ENCODE assay signal across 14 mouse cellular contexts in the genomic region with DNA sequence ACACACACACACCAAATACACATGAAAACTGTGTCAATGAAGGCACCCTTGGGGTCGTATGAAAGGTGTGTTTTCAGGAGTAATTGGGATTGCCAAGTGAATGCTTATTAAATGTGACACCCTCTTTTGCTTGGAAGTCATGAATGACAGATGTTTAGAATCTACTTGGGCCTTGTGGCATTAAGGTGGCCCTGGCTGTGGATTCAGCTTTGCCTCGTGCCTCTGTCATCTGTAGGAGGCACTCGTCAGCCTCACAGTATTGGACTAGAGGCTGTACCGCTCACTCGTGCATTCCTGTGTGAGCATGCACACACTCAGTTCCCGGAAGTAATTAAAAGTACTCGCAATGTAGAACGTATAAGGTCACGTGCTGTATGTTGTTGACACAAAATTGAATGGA.
DNase-seq lines count a peak whose midpoint lies in the region; ATAC-seq and TF ChIP-seq lines count a peak whose summit lies in the region.
"Had no signal": no experiment of that assay in that cellular context is flagged by ENCODE, and none has a peak within 500 bp of the region (broad histone marks: within the 10 kb centered on the region; RNA-seq: fewer than 3 reads in every experiment).

No protein-coding gene starts in this region.

- no peak for DNase-seq in heart, adult 18-20 months
- DNase-seq in lung, adult 18-20 months, result no peak
- no peak for DNase-seq in hindbrain, postnatal 0 days (ENCODE audit: low spot score)
- no peak for DNase-seq in adrenal gland, adult 8-10 months
- DNase-seq: adrenal gland, postnatal 10 days; cerebellum, adult 9-11 months; gastrocnemius, postnatal 14 days; kidney, adult 8-10 months had no signal

- no peaks in the 10 kb centered on the region for H3K9me3 ChIP-seq in heart, embryonic 11.5 days (replicated peaks; ENCODE audit: control insufficient read depth, low read length)
- H3K9me3 ChIP-seq in lung, embryonic 15.5 days, result no peaks in the 10 kb centered on the region
- no peaks in the 10 kb centered on the region for H3K9me3 ChIP-seq in forebrain, embryonic 12.5 days
- H3K9me3 ChIP-seq in hindbrain, postnatal 0 days (ENCODE audit: low read length), result no peaks in the 10 kb centered on the region
- H3K9me3 ChIP-seq: limb, embryonic 12.5 days; liver, embryonic 15.5 days had no signal

- H3K27ac ChIP-seq in heart, embryonic 11.5 days (ENCODE audit: low read depth, low read length), result no peak overlapping the region; the same call in 1 of the 2 replicates
- H3K27ac ChIP-seq in lung, embryonic 15.5 days, result peak overlapping the region; percentile 66; the same call in 1 of the 2 replicates
- peak overlapping the region; percentile 57 for H3K27ac ChIP-seq in forebrain, embryonic 12.5 days
- peak overlapping the region; percentile 67; the same call in 1 of the 2 replicates for H3K27ac ChIP-seq in hindbrain, postnatal 0 days
- H3K27ac ChIP-seq: liver, embryonic 15.5 days had no signal

- TF ChIP-seq CTCF in hindbrain, postnatal 0 days (IDR thresholded peaks at IDR 0.05; ENCODE audit: low read depth), result no peak

- peak overlapping the region; percentile 54; the same call in 1 of the 2 replicates for H3K4me2 ChIP-seq in heart, embryonic 11.5 days
- peak overlapping the region; percentile 47; the same call in 1 of the 2 replicates for H3K4me2 ChIP-seq in lung, embryonic 15.5 days
- peak overlapping the region; percentile 23; the same call in 1 of the 2 replicates for H3K4me2 ChIP-seq in forebrain, embryonic 12.5 days
- no peak overlapping the region for H3K4me2 ChIP-seq in hindbrain, postnatal 0 days (ENCODE audit: low read depth, low read length)
- H3K4me2 ChIP-seq: liver, embryonic 15.5 days had no signal

- no peak for ATAC-seq in heart, embryonic 11.5 days (replicated peaks; ENCODE audit: insufficient number of reproducible peaks, low FRiP score, low TSS enrichment)
- no peak for ATAC-seq in lung, embryonic 15.5 days (ENCODE audit: borderline replicate concordance, extremely low read depth, low FRiP score, low TSS enrichment)
- ATAC-seq in forebrain, embryonic 12.5 days (ENCODE audit: low FRiP score), result peak; percentile 24; the same call in 1 of the 2 replicates
- no peak for ATAC-seq in hindbrain, postnatal 0 days
- no peak for ATAC-seq in CD4-positive, CD25-positive, alpha-beta regulatory T cell, adult 4 months

- no peaks in the 10 kb centered on the region for H3K27me3 ChIP-seq in heart, embryonic 11.5 days (ENCODE audit: control insufficient read depth, insufficient read depth, low read length)
- H3K27me3 ChIP-seq in lung, embryonic 15.5 days, result no peaks in the 10 kb centered on the region
- H3K27me3 ChIP-seq in forebrain, embryonic 12.5 days, result no peaks in the 10 kb centered on the region
- H3K27me3 ChIP-seq in hindbrain, postnatal 0 days (ENCODE audit: insufficient read depth, low read length), result no peaks in the 10 kb centered on the region
- H3K27me3 ChIP-seq: limb, embryonic 12.5 days; liver, embryonic 15.5 days had no signal

- peaks cover 10% of the 10 kb centered on the region; the same call in 1 of the 2 replicates for H3K4me1 ChIP-seq in heart, embryonic 11.5 days (ENCODE audit: control insufficient read depth, insufficient read depth, low read length)
- H3K4me1 ChIP-seq in lung, embryonic 15.5 days, result peaks cover 15% of the 10 kb centered on the region; the same call in 1 of the 2 replicates
- peaks cover 27% of the 10 kb centered on the region for H3K4me1 ChIP-seq in forebrain, embryonic 12.5 days
- H3K4me1 ChIP-seq in hindbrain, postnatal 0 days (ENCODE audit: insufficient read depth, low read length), result peaks cover 18% of the 10 kb centered on the region

- WGBS in heart, embryonic 11.5 days (ENCODE audit: insufficient replicate concordance), result 68% methylated on average over 9 of the region's 9 CpGs
- 48% methylated on average over 9 of the region's 9 CpGs for WGBS in lung, embryonic 15.5 days
- 70% methylated on average over 9 of the region's 9 CpGs for WGBS in forebrain, embryonic 12.5 days
- WGBS in hindbrain, postnatal 0 days, result 62% methylated on average over 9 of the region's 9 CpGs

- H3K4me3 ChIP-seq in heart, embryonic 11.5 days (ENCODE audit: low read depth, low read length), result no peak overlapping the region
- H3K4me3 ChIP-seq in lung, embryonic 15.5 days, result no peak overlapping the region
- no peak overlapping the region for H3K4me3 ChIP-seq in forebrain, embryonic 12.5 days (replicated peaks)
- no peak overlapping the region for H3K4me3 ChIP-seq in hindbrain, postnatal 0 days (ENCODE audit: low read length)
- H3K4me3 ChIP-seq: limb, embryonic 12.5 days; liver, embryonic 15.5 days had no signal

- 0 out of 2 replicates have a peak overlapping the region, but pooled peaks have one; percentile 58 for H3K9ac ChIP-seq in heart, embryonic 11.5 days (ENCODE audit: low read depth, low read length)
- no peak overlapping the region for H3K9ac ChIP-seq in lung, embryonic 15.5 days
- no peak overlapping the region for H3K9ac ChIP-seq in forebrain, embryonic 12.5 days
- H3K9ac ChIP-seq in hindbrain, postnatal 0 days (replicated peaks; ENCODE audit: low read length), result no peak overlapping the region
- H3K9ac ChIP-seq: liver, embryonic 15.5 days had no signal

- H3K36me3 ChIP-seq in heart, embryonic 11.5 days (ENCODE audit: control insufficient read depth, insufficient read depth, low read length), result no peaks in the 10 kb centered on the region
- H3K36me3 ChIP-seq in lung, embryonic 15.5 days, result no peaks in the 10 kb centered on the region
- H3K36me3 ChIP-seq in forebrain, embryonic 12.5 days (replicated peaks), result no peaks in the 10 kb centered on the region
- no peaks in the 10 kb centered on the region for H3K36me3 ChIP-seq in hindbrain, postnatal 0 days (ENCODE audit: insufficient read depth, low read length)
- H3K36me3 ChIP-seq: limb, embryonic 12.5 days; liver, embryonic 15.5 days had no signal
